Mouse (Mus musculus) liver, embryonic 14.5 days (tissue): ENCODE results near the gene Dusp22. TPM values are rescaled to one million over a fixed set of nuclear protein-coding genes. Genes with fewer than 3 reads are reported as not detected.

Source experiments
- ATAC-seq: fragments of 200-750 bp; cut with Nextera tagmentation; 2 replicates; pipeline ENCODE4 v1.8.0; 2017; ENCODE audit warnings: moderate number of reproducible peaks, mild to moderate bottlenecking, moderate library complexity; ENCODE audit not compliant: insufficient read depth
- DNase-seq, 3 experiments: peaks; one replicate each; pipeline ENCODE4 v3.0.0-alpha.2; 2012 to 2013; ENCODE audit warnings: low read depth in 3 of 3, low spot score in 3 of 3
- H3K27ac ChIP-seq: fragments of 300-500 bp; sonication (generic); 2 replicates; pipeline ENCODE4 v1.5.1; 2014; ENCODE audit warnings: moderate library complexity, mild to moderate bottlenecking, control low read depth, inconsistent platforms
- H3K27me3 ChIP-seq: fragments of 300-500 bp; sonication (generic); 2 replicates; pipeline ENCODE4 v1.6.1; 2014; ENCODE audit warnings: mild to moderate bottlenecking, low read length, moderate library complexity; ENCODE audit not compliant: control insufficient read depth, insufficient read depth
- H3K36me3 ChIP-seq: fragments of 300-500 bp; sonication (generic); replicated peaks from 2 replicates; pipeline ENCODE4 v1.6.1; 2014; ENCODE audit warnings: low read depth; ENCODE audit not compliant: control insufficient read depth, insufficient read depth
- H3K4me1 ChIP-seq, 2 experiments: fragments of 200-500 bp in 1 of 2; fragments of 300-500 bp in 1 of 2; sonication (generic) in 1 of 2; replicated peaks; 2 replicates each; pipeline ENCODE4 v1.6.1; 2012 to 2014; ENCODE audit warnings: antibody characterized with exemption in 1 of 2, inconsistent platforms in 1 of 2, low read length in 1 of 2; ENCODE audit not compliant: control insufficient read depth in 2 of 2, insufficient read depth in 2 of 2
- H3K4me2 ChIP-seq: fragments of 300-500 bp; sonication (generic); 2 replicates; pipeline ENCODE4 v1.6.1; 2014; ENCODE audit warnings: low read depth, mild to moderate bottlenecking, control low read depth, moderate library complexity
- H3K4me3 ChIP-seq, 2 experiments: fragments of 200-500 bp in 1 of 2; fragments of 300-500 bp in 1 of 2; sonication (generic) in 1 of 2; 2 replicates each; pipeline ENCODE4 v1.5.1; 2012 to 2014; ENCODE audit warnings: low read depth in 2 of 2, low read length in 2 of 2, mild to moderate bottlenecking in 2 of 2, control low read depth in 1 of 2, inconsistent platforms in 1 of 2, moderate library complexity in 1 of 2; ENCODE audit not compliant: insufficient read depth in 1 of 2
- H3K9ac ChIP-seq: fragments of 300-500 bp; sonication (generic); replicated peaks from 2 replicates; pipeline ENCODE4 v1.6.1; 2014; ENCODE audit warnings: mild to moderate bottlenecking, control low read depth, moderate library complexity
- H3K9me3 ChIP-seq: fragments of 300-500 bp; sonication (generic); 2 replicates; pipeline ENCODE4 v1.6.1; 2016; ENCODE audit warnings: low read length, mixed read lengths; ENCODE audit not compliant: control insufficient read depth
- CTCF ChIP-seq: IDR thresholded peaks from 2 replicates; pipeline ENCODE4 v1.5.1; 2016; ENCODE audit warnings: antibody characterized with exemption, low read depth, control low read depth
- EP300 ChIP-seq: IDR thresholded peaks from 2 replicates; pipeline ENCODE4 v1.6.1; 2016; ENCODE audit warnings: antibody characterized with exemption, low read depth
- WGBS: fragments of 180-500 bp; shearing (Covaris S2); extraction: QIAGEN DNeasy Blood & Tissue Kit; methylation state at CpG from one replicate; pipeline ENCODE4 v1.1.7; 2014; ENCODE audit not compliant: insufficient replicate concordance; 5-methylcytosine and 5-hydroxymethylcytosine counted together
- polyA plus RNA-seq, 2 experiments: library from polyadenylated mRNA; depleted of rRNA in 1 of 2; stranded (reverse) in 1 of 2; unstranded in 1 of 2; fragments of >200 nt; fragmentation: Nextera tagmentation in 1 of 2; extraction: Ambion mirVana in 1 of 2; gene quantifications; 2 replicates each; pipeline versions ENCODE4 v1.2.1 to v1.2.3; 2012 to 2014

Dusp22 gene
- polyA plus RNA-seq, 2 experiments: 3.8 to 6.1 TPM

DNA sequence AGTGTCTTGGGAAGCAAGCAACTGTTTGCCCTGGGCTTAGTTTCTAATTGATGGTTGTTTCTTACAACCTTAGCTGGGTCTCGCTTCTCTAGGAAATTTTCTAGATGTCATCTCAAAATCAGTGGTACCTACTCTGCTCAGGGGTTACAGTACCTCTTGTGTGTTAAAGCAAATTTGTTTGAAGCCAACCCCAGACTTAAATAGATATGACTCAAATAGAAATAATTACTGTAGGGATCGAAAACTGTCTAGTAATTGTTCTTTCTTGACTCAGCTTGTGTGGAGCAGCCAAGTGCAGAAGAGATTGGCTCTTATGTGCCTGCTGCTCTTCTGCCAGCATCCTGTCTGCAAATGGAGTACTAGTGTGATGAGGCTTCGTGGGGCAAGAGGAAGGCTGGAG lies 22.5 kb downstream of the Dusp22 start:
- TF ChIP-seq CTCF: no peak
- 43% methylated on average over 3 of the region's 3 CpGs for WGBS
- H3K4me2 ChIP-seq: no peak overlapping the region

DNA sequence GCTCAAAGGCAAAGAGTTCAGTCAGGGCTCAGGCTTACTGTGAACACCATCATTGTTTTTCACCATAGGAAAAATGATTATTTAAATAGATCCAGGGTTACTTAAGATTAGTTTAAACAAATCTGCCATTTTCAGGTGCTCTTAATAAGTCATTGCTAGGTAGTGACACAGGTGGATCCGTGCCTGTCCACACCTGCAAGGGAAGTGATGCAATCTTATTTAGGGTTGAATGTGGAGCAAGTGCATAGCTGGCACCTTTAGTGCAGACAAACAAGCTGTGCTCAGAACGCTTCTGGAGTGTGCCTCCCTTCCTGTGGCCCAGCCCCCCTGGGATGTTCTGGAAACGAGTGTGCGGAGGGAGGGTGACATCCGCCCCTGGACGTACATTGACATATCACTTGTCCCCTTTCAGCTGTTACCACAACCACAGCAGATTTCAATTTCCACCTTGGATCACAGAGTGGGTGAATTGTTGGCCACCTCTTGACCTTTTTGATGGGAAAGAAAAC lies 24.9 kb downstream of the Dusp22 start:
- Histone ChIP-seq H3K9me3 (no peaks in the 10 kb centered on the region), H3K9ac (no peak overlapping the region), H3K4me2 (no peak overlapping the region), H3K4me1 (no peaks in the 10 kb centered on the region), H3K27me3 (no peaks in the 10 kb centered on the region), H3K27ac (no peak overlapping the region), H3K4me3 (no peak overlapping the region), H3K36me3 (no peaks in the 10 kb centered on the region)
- DNase-seq (no peak), ATAC-seq (no peak)
- WGBS: 45% methylated on average over 6 of the region's 6 CpGs
- TF ChIP-seq EP300 (no peak), CTCF (no peak)

More for the DNA sequence above, 22.5 kb downstream of the Dusp22 start:
- Histone ChIP-seq H3K9me3 (no peaks in the 10 kb centered on the region), H3K36me3 (no peaks in the 10 kb centered on the region), H3K9ac (no peak overlapping the region), H3K27me3 (no peaks in the 10 kb centered on the region), H3K4me3 (no peak overlapping the region), H3K4me1 (no peaks in the 10 kb centered on the region), H3K27ac (no peak overlapping the region)
- DNase-seq (no peak), ATAC-seq (no peak)

DNA sequence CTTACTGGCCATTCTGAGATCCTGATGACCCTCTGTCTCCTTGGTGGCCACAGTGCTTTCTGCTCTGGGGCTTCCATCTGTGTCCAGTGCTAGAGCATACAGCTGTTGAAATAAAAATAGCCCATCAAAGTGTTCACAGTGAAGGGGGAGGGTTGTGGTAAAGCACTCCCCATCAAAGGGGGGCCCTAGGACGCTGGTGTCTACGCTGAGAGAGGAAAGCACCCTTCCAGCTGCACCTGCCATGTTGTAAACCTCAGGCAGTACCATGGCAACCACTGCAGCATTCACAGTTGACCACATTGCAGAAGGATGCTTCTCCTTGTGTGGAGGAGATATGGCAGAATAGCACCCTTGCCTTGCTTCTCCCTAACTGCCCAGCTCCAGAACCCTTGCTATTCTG lies 26.2 kb downstream of the Dusp22 start:
- TF ChIP-seq EP300 (no peak), CTCF (no peak)
- DNase-seq: no peak
- H3K4me3 ChIP-seq: no peak overlapping the region
- H3K4me1 ChIP-seq: no peaks in the 10 kb centered on the region
- H3K9ac ChIP-seq: no peak overlapping the region
- no peaks in the 10 kb centered on the region for H3K36me3 ChIP-seq
- H3K9me3 ChIP-seq: no peaks in the 10 kb centered on the region
- no peak for ATAC-seq
- no peaks in the 10 kb centered on the region for H3K27me3 ChIP-seq
- no peak overlapping the region for H3K4me2 ChIP-seq
- WGBS: 43% methylated on average over 2 of the region's 2 CpGs
- no peak overlapping the region for H3K27ac ChIP-seq

DNA sequence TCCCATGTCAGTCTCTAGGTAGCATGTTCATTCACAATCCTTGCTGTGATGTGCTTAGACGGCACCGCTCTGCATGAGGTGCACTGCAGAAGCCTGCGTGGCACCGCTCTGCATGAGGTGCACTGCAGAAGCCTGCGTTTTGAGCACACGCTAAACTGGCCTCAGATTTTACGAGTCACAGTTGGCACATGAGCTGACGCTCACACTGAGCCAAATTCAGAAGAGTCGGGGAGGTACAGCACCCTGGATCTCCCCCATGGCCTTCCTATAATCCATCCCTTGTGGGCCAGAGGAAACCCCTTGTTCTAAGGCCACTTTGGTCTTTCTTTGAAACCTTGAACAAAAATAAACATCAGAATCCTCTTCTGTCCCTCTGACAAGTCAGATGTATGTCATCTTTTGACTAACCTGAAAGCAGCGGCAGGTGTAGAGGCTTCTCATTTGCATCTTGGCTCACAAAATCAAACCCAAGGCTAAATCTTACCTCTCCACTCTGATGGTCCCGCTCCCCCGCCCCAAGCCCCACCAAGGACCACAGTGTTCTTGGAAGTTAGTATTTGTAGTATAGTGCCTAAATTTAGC lies 28.3 kb downstream of the Dusp22 start:
- no peak for DNase-seq
- H3K9ac ChIP-seq: no peak overlapping the region
- no peaks in the 10 kb centered on the region for H3K36me3 ChIP-seq
- H3K4me3 ChIP-seq: no peak overlapping the region
- H3K27me3 ChIP-seq: no peaks in the 10 kb centered on the region
- no peak overlapping the region for H3K4me2 ChIP-seq
- 79% methylated on average over 12 of the region's 12 CpGs for WGBS
- TF ChIP-seq EP300 (no peak), CTCF (no peak)
- no peaks in the 10 kb centered on the region for H3K9me3 ChIP-seq
- no peak overlapping the region for H3K27ac ChIP-seq
- H3K4me1 ChIP-seq: no peaks in the 10 kb centered on the region
- no peak for ATAC-seq

DNA sequence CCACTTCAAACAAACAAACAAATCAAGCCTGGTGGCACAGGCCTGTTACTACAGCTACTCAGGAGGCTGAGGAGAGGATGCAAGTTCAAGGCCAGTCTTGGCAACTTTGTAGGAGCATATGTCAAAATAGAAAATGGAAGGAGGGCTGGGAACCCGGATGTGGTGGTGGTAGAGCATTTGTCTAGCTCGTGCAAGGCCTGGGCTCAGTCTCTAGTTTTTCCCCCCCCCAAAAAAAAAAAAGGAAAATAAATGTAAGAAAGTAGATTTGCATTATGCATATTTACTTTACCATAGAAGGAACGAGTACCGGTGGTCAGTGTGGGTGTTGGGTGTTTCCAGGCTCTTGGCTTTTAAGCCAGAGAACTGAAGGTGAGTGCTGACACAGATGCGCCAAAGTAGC lies 29.7 kb downstream of the Dusp22 start:
- WGBS: 74% methylated on average over 5 of the region's 5 CpGs

More for the DNA sequence above, 29.7 kb downstream of the Dusp22 start:
- H3K9me3 ChIP-seq: no peaks in the 10 kb centered on the region
- H3K36me3 ChIP-seq: no peaks in the 10 kb centered on the region
- H3K4me2 ChIP-seq: no peak overlapping the region
- H3K9ac ChIP-seq: no peak overlapping the region
- H3K4me3 ChIP-seq: no peak overlapping the region
- H3K27ac ChIP-seq: no peak overlapping the region
- DNase-seq (no peak), ATAC-seq (no peak)
- H3K4me1 ChIP-seq: no peaks in the 10 kb centered on the region
- TF ChIP-seq CTCF: no peak
- no peak for TF ChIP-seq EP300
- no peaks in the 10 kb centered on the region for H3K27me3 ChIP-seq
